Mouse (Mus musculus) kidney, adult 9 months (tissue): ENCODE measurements around the gene Gm3558.
A peak's percentile ranks its signal among the peaks of the same experiment; 100 is the strongest.
"Not testable (repeated sequence)": the region's sequence is repeated elsewhere in the genome, so short reads cannot be mapped to it uniquely, and the experiment has no call there.

ENCODE experiments used
- DNase-seq: peaks from one replicate; pipeline ENCODE4 v3.0.0; 2022

Gene Gm3558

GRCm38 (mm10) chr14:7568382-7568781 lies at the start of gene Gm3558:
Gene Gm3558 (minus strand): TSS chr14:7568566.
- DNase-seq = not testable (repeated sequence)

GRCm38 (mm10) chr14:7595492-7595891 lies 27.1 kb upstream of the Gm3558 start, which contains the start of gene Gm10338:
Gene Gm10338 (minus strand): TSS chr14:7595592.
- not testable (repeated sequence) for DNase-seq

DNA sequence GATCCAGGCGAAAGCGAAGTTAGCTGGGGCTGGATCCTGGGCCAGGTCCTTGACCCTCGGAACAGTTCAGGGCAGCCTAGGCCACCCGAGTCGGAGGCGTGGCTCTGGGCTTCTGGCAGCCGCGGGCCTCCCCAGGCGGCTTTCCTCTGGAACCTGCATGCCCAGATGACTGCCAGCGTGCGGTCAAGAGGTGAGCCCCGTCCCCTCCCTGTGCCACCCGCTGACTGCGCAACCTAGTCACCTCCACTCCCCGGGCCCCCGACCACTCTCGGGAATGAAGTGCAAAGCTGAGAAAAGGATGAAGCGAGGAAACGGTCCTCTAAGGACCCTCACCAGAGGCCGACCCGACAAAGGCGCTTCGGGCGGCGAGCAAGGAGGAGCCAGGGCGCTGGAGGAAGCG lies 476 bp downstream of the Gm3558 start:
- DNase-seq = not testable (repeated sequence)

DNA sequence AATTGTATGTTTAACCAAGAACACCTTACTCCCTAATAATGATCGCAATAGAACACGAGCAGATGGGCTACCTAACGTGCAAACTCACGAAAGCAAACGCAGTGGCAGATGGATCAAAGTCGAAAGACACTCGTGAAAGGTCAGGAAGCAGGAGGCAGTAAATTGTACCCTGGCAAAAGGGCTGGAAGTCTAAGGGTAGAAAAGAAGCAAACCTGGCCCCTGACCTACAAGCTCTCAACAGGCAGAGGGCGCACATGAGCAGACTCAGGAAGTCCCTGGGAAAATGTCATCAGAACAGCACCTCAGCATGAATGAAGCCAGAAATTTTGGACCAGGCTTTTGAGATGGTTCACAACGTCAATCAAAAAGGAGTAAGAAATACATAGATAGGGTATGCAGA lies 1.1 kb downstream of the Gm3558 start:
- DNase-seq = peak; percentile 19
